Mouse (Mus musculus): ENCODE results near the gene Cars.

Cars gene

GRCm38 (mm10) chr7:143601705-143602104, 1.8 kb upstream of the Cars start:
- Histone ChIP-seq H3K36me3 (ENCODE audit: insufficient read depth, low read length) (peaks cover 23% of the 10 kb centered on the region), H3K27me3 (ENCODE audit: insufficient read depth, low read length) (no peaks in the 10 kb centered on the region), H3K4me1 (replicated peaks; ENCODE audit: low read depth, low read length) (peaks cover 43% of the 10 kb centered on the region), H3K4me3 (replicated peaks; ENCODE audit: low read length) (no peak overlapping the region), H3K9me3 (ENCODE audit: low read length) (peaks cover 2% of the 10 kb centered on the region)
- TF ChIP-seq CTCF (conservative IDR thresholded peaks at IDR 0.05; ENCODE audit: low read length): peak; percentile 47
- no peak for TF ChIP-seq POU5F1 (IDR thresholded peaks at IDR 0.05; ENCODE audit: borderline replicate concordance, low read length)
- TF ChIP-seq NANOG (IDR thresholded peaks at IDR 0.05; ENCODE audit: borderline replicate concordance, low read length): no peak

DNA sequence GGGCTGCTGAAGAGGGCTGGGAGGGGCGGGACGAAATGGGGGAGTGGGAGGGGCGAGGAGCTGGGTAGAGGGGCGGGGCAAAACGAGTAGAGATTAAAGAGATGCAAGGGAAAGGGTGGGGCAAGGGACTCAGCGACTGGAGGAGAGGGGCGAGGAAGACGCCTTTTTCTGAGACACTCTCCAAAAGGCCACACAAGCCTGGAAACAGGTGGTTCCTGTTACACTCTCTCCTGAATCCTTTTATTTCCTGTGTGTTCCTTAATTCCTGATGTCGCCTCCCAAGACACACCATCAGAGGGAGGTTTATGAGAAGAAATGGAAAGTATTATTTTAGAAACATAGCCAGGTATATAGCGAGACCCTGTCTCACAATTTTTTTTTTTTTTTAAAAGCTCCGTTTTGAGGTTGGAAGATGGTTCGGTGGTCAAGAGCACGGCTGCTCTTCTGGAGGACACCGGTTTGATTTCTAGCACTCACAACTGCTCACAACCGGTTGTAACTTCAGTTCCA, 396 bp upstream of the Cars start:
- Histone ChIP-seq H3K4me3 (replicated peaks; ENCODE audit: low read length) (peak overlapping the region; percentile 61), H3K4me1 (replicated peaks; ENCODE audit: low read depth, low read length) (peaks cover 56% of the 10 kb centered on the region), H3K9me3 (ENCODE audit: low read length) (no peaks in the 10 kb centered on the region), H3K27me3 (ENCODE audit: insufficient read depth, low read length) (no peaks in the 10 kb centered on the region), H3K36me3 (ENCODE audit: insufficient read depth, low read length) (peaks cover 36% of the 10 kb centered on the region)
- TF ChIP-seq CTCF (conservative IDR thresholded peaks at IDR 0.05; ENCODE audit: low read length) (no peak), POU5F1 (IDR thresholded peaks at IDR 0.05; ENCODE audit: borderline replicate concordance, low read length) (no peak), NANOG (IDR thresholded peaks at IDR 0.05; ENCODE audit: borderline replicate concordance, low read length) (no peak)

DNA sequence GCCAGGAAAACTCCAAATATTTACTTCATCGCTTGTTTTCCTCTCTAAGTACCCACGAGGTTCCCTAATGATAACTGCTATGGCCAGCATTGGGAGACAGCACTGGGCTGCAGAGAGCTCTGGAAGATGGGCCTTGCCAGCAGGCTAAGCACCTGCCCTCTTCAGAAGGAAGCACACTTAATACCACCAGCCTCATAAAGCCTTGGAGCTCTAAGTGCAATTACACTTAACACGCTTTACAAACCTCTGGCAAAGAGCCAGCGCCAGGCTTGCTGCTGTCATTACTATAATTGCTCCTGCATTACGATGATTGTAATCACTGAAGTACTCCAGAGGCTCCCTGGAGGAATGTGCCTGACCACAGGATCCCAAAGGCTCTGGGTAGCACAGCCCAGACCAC, 5.0 kb downstream of the Cars start:
- Histone ChIP-seq H3K27me3 (ENCODE audit: insufficient read depth, low read length) (no peaks in the 10 kb centered on the region), H3K9me3 (ENCODE audit: low read length) (no peaks in the 10 kb centered on the region), H3K36me3 (ENCODE audit: insufficient read depth, low read length) (peaks cover 90% of the 10 kb centered on the region), H3K4me1 (replicated peaks; ENCODE audit: low read depth, low read length) (peaks cover 92% of the 10 kb centered on the region), H3K4me3 (replicated peaks; ENCODE audit: low read length) (no peak overlapping the region)
- TF ChIP-seq NANOG (IDR thresholded peaks at IDR 0.05; ENCODE audit: borderline replicate concordance, low read length): no peak
- no peak for TF ChIP-seq POU5F1 (IDR thresholded peaks at IDR 0.05; ENCODE audit: borderline replicate concordance, low read length)
- TF ChIP-seq CTCF (conservative IDR thresholded peaks at IDR 0.05; ENCODE audit: low read length): no peak

- peaks cover 98% of the 10 kb centered on the region for H3K36me3 ChIP-seq (ENCODE audit: insufficient read depth, low read length)
- H3K4me3 ChIP-seq (replicated peaks; ENCODE audit: low read length): peak overlapping the region; percentile 43; the same call in 1 of the 2 replicates
- no peaks in the 10 kb centered on the region for H3K27me3 ChIP-seq (ENCODE audit: insufficient read depth, low read length)
- H3K4me1 ChIP-seq (replicated peaks; ENCODE audit: low read depth, low read length): peaks cover 98% of the 10 kb centered on the region
- no peaks in the 10 kb centered on the region for H3K9me3 ChIP-seq (ENCODE audit: low read length)
- TF ChIP-seq NANOG (IDR thresholded peaks at IDR 0.05; ENCODE audit: borderline replicate concordance, low read length) (no peak), CTCF (conservative IDR thresholded peaks at IDR 0.05; ENCODE audit: low read length) (no peak), POU5F1 (IDR thresholded peaks at IDR 0.05; ENCODE audit: borderline replicate concordance, low read length) (no peak)
These were observed 7.6 kb downstream of the Cars start for GRCm38 (mm10) chr7:143592255-143592654.

DNA sequence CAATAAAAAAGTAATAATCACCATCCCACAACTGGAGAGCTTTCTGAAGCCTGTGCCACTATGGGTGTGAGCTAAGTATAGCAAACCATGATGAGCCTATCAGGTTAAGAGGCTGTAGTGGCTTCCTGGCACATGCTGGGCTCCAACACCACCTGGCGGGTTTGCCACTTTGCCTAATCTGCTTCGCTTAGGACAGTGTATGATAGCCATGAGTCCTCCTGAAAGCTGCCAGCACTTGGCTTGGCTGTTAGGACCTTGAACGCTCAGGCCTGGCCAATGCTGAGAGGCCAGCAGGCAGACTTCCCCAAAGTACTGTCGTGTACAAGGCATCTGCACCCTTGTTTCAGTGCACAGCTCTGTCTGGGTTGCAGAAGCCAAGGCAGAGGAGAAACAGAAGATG, 11.9 kb downstream of the Cars start:
- 0 out of 2 replicates have a peak overlapping the region, but pooled peaks have one; percentile 0 for H3K4me3 ChIP-seq (replicated peaks; ENCODE audit: low read length)
- peaks cover 100% of the 10 kb centered on the region for H3K36me3 ChIP-seq (ENCODE audit: insufficient read depth, low read length)
- TF ChIP-seq NANOG (IDR thresholded peaks at IDR 0.05; ENCODE audit: borderline replicate concordance, low read length): no peak
- no peak for TF ChIP-seq POU5F1 (IDR thresholded peaks at IDR 0.05; ENCODE audit: borderline replicate concordance, low read length)
- TF ChIP-seq CTCF (conservative IDR thresholded peaks at IDR 0.05; ENCODE audit: low read length): no peak
- peaks cover 74% of the 10 kb centered on the region for H3K4me1 ChIP-seq (replicated peaks; ENCODE audit: low read depth, low read length)
- no peaks in the 10 kb centered on the region for H3K9me3 ChIP-seq (ENCODE audit: low read length)
- H3K27me3 ChIP-seq (ENCODE audit: insufficient read depth, low read length): no peaks in the 10 kb centered on the region

DNA sequence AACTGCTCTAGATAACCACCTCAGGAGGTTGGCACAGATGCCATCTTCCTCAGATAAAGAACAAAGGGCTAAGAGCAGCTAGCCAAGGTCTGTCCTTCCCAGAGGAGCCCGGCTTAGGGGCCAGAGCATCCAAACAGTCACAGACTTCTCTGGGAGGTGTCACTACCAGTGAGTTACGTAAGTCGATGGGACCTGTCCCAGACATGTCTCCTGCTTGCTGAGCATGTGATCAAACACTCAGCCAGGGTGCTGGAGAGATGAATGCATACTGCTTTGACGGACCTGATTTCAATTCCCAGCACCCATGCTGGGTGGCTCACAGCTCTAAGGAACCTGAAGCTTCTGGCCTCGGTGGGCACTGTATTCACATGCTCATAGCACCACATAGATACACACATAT, 12.3 kb downstream of the Cars start:
- peaks cover 70% of the 10 kb centered on the region for H3K4me1 ChIP-seq (replicated peaks; ENCODE audit: low read depth, low read length)
- H3K9me3 ChIP-seq (ENCODE audit: low read length): no peaks in the 10 kb centered on the region
- no peaks in the 10 kb centered on the region for H3K27me3 ChIP-seq (ENCODE audit: insufficient read depth, low read length)
- TF ChIP-seq NANOG (IDR thresholded peaks at IDR 0.05; ENCODE audit: borderline replicate concordance, low read length): no peak
- no peak for TF ChIP-seq POU5F1 (IDR thresholded peaks at IDR 0.05; ENCODE audit: borderline replicate concordance, low read length)
- no peak for TF ChIP-seq CTCF (conservative IDR thresholded peaks at IDR 0.05; ENCODE audit: low read length)
- no peak overlapping the region for H3K4me3 ChIP-seq (replicated peaks; ENCODE audit: low read length)
- peaks cover 100% of the 10 kb centered on the region for H3K36me3 ChIP-seq (ENCODE audit: insufficient read depth, low read length)

DNA sequence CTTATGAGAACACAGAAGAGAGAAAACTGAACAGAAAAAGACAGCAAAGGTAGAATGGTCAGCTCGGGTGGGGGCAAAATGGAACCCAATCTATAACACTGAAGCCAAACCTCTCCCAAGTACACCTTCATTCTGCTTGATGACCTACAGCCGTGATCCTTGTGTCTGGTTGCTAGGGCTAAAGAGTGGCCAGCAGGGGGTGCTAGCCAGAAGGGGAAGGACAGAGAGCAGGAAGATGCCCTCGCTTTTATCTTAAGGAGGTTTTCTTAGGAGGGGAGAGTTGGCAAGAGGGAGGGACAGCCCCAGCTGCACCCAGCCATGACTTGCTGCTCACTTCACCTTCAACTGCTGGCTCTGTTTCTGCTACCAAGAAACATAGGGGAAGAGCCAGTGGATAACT, 15.9 kb downstream of the Cars start:
- Histone ChIP-seq H3K36me3 (ENCODE audit: insufficient read depth, low read length) (peaks cover 100% of the 10 kb centered on the region), H3K4me3 (replicated peaks; ENCODE audit: low read length) (no peak overlapping the region), H3K27me3 (ENCODE audit: insufficient read depth, low read length) (no peaks in the 10 kb centered on the region), H3K9me3 (ENCODE audit: low read length) (no peaks in the 10 kb centered on the region), H3K4me1 (replicated peaks; ENCODE audit: low read depth, low read length) (peaks cover 36% of the 10 kb centered on the region)
- TF ChIP-seq POU5F1 (IDR thresholded peaks at IDR 0.05; ENCODE audit: borderline replicate concordance, low read length): no peak
- peak; percentile 74 for TF ChIP-seq CTCF (conservative IDR thresholded peaks at IDR 0.05; ENCODE audit: low read length)

DNA sequence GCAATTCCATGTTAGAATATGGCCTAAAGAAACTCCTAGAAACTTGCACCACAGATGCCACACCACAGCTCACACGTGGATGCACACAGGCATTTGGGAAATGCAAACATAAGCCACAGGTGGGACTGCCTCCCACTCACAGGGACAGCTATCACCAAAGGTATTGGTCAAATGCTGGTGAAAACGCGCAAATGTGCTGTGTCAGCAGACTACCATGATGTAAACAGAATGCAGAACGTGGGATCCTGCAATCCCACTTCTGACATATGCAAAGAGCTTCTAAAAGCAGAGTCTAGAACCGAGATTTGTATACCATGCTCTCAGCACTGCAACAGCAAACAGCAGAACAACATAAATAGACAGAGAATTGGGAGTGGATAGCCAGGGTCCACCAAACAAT, 16.9 kb downstream of the Cars start:
- no peaks in the 10 kb centered on the region for H3K9me3 ChIP-seq (ENCODE audit: low read length)
- peaks cover 100% of the 10 kb centered on the region for H3K36me3 ChIP-seq (ENCODE audit: insufficient read depth, low read length)
- no peaks in the 10 kb centered on the region for H3K27me3 ChIP-seq (ENCODE audit: insufficient read depth, low read length)
- no peak for TF ChIP-seq POU5F1 (IDR thresholded peaks at IDR 0.05; ENCODE audit: borderline replicate concordance, low read length)
- no peak for TF ChIP-seq NANOG (IDR thresholded peaks at IDR 0.05; ENCODE audit: borderline replicate concordance, low read length)
- TF ChIP-seq CTCF (conservative IDR thresholded peaks at IDR 0.05; ENCODE audit: low read length): no peak
- peaks cover 27% of the 10 kb centered on the region for H3K4me1 ChIP-seq (replicated peaks; ENCODE audit: low read depth, low read length)
- H3K4me3 ChIP-seq (replicated peaks; ENCODE audit: low read length): no peak overlapping the region

DNA sequence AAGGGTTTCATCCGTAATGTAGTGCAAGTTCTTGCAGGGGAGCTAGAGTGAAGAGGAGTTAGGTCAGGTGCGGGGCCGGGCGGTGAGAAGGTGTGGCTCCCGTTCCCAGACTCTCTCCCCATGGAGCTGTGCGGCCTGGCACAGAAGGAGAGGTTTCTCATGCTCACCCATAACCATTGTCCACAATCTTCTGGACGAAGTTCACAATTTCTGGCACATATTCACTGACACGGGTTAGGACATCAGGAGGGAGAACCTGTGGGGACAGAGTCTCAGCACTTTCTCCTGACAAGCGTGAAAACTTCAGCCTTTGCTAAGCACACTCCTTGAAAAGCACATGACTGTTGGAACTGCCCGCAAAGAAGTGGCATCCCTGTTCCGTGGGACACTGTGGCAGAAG, 24.1 kb downstream of the Cars start:
- Histone ChIP-seq H3K27me3 (ENCODE audit: insufficient read depth, low read length) (no peaks in the 10 kb centered on the region), H3K9me3 (ENCODE audit: low read length) (no peaks in the 10 kb centered on the region), H3K4me3 (replicated peaks; ENCODE audit: low read length) (no peak overlapping the region), H3K36me3 (ENCODE audit: insufficient read depth, low read length) (peaks cover 99% of the 10 kb centered on the region), H3K4me1 (replicated peaks; ENCODE audit: low read depth, low read length) (0 out of 2 replicates have a peak, but pooled peaks cover 2% of the 10 kb centered on the region)
- TF ChIP-seq POU5F1 (IDR thresholded peaks at IDR 0.05; ENCODE audit: borderline replicate concordance, low read length) (no peak), NANOG (IDR thresholded peaks at IDR 0.05; ENCODE audit: borderline replicate concordance, low read length) (no peak), CTCF (conservative IDR thresholded peaks at IDR 0.05; ENCODE audit: low read length) (no peak)

Measured in E14TG2a.4 (cell line).